Mouse (Mus musculus): ENCODE measurements at regions not wholly inside any gene's neighbourhood (a gene's known extent, or its start where the extent isn't known, plus 50 kb on each side); places are given as distances from the start of the nearest gene placed in this dataset.

DNA sequence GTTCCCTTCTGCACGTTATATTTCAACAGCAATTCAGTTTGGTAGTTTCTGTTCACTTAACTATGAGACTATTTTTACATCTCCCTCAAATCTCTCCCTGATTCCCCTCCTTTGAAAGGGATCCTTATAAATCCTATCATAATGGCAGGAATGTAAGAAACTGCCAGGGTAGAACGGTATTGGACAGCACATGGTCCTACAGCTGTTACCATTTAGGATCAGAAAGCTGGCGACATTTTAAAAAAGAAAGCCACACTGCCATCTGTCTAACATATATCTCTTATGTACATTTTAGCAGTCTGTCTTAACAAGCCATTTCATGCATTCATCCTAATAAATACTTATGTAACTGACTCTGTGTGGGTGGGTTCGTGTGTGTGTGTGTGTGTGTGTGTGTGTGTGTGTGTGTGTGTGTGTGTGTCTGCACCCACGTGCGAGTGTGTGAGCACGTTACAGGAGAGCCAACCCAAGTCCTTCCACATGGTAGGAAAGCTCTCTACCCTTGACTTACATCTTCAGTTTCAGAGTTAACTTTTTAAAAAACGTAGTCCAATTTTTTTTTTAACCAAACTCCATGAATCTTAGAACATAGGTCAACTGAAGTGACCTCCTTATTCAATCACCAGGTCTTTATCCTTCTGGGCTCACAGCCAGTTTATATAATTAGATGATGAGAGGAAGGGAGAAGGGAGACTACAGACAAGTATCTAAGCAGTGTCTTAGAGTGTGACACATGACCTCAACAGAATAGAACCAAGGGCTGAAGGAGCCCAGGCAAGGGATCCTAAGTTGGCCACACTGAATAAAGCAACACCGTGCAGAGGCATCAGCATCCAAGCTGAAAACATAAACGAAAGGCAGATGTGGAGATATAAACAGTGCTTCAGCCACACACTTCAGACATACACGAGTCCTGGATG, 414.5 kb upstream of the Cdh11 start:
- WGBS: 41% methylated on average over 11 of the region's 11 CpGs
- peak; percentile 68 for DNase-seq (ENCODE audit: low spot score)
- no peaks in the 10 kb centered on the region for H3K9me3 ChIP-seq (replicated peaks; ENCODE audit: control insufficient read depth, low read length)

DNA sequence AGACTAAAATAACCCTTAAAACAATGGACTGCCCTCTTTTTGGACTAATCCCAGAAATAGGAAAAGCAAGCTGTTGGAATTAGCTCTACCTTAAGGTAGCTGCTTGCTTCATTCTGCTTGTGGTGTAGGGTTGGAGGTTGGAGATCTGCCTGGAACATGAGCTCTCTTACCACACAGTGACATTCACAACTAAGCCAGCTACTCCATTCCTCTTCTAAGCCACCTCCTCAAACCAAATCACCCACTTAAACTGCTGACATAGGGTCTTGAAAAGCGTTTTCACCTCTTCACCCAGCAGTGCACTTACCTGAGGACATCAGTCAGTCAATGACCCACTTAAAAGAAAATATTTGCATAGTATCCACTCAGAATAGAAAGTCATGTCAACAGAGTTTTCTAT, 418.3 kb upstream of the Cdh11 start:
- Histone ChIP-seq H3K4me2 (ENCODE audit: low read depth, low read length) (no peak overlapping the region), H3K4me3 (ENCODE audit: low read depth, low read length) (no peak overlapping the region), H3K9ac (replicated peaks; ENCODE audit: low read length) (no peak overlapping the region), H3K9me3 (replicated peaks; ENCODE audit: control insufficient read depth, low read length) (no peaks in the 10 kb centered on the region), H3K36me3 (replicated peaks; ENCODE audit: control insufficient read depth, insufficient read depth, low read depth, low read length) (no peaks in the 10 kb centered on the region), H3K4me1 (ENCODE audit: control insufficient read depth, insufficient read depth, low read length) (no peaks in the 10 kb centered on the region), H3K27ac (replicated peaks; ENCODE audit: low read depth, low read length) (no peak overlapping the region), H3K27me3 (ENCODE audit: control insufficient read depth, insufficient read depth, low read length) (no peaks in the 10 kb centered on the region)
- ATAC-seq (replicated peaks; ENCODE audit: insufficient number of reproducible peaks, low FRiP score, low TSS enrichment, low read depth): no peak
- 56% methylated on average over 1 of the region's 1 CpGs for WGBS
- DNase-seq (ENCODE audit: low spot score): no peak

More for the DNA sequence above, 414.5 kb upstream of the Cdh11 start:
- H3K4me2 ChIP-seq (ENCODE audit: low read depth, low read length): no peak overlapping the region
- ATAC-seq (replicated peaks; ENCODE audit: insufficient number of reproducible peaks, low FRiP score, low TSS enrichment, low read depth): peak; percentile 73; the same call in 1 of the 2 replicates
- H3K4me3 ChIP-seq (ENCODE audit: low read depth, low read length): no peak overlapping the region
- no peaks in the 10 kb centered on the region for H3K4me1 ChIP-seq (ENCODE audit: control insufficient read depth, insufficient read depth, low read length)
- H3K36me3 ChIP-seq (replicated peaks; ENCODE audit: control insufficient read depth, insufficient read depth, low read depth, low read length): no peaks in the 10 kb centered on the region
- no peak overlapping the region for H3K9ac ChIP-seq (replicated peaks; ENCODE audit: low read length)
- H3K27ac ChIP-seq (replicated peaks; ENCODE audit: low read depth, low read length): no peak overlapping the region
- H3K27me3 ChIP-seq (ENCODE audit: control insufficient read depth, insufficient read depth, low read length): no peaks in the 10 kb centered on the region

DNA sequence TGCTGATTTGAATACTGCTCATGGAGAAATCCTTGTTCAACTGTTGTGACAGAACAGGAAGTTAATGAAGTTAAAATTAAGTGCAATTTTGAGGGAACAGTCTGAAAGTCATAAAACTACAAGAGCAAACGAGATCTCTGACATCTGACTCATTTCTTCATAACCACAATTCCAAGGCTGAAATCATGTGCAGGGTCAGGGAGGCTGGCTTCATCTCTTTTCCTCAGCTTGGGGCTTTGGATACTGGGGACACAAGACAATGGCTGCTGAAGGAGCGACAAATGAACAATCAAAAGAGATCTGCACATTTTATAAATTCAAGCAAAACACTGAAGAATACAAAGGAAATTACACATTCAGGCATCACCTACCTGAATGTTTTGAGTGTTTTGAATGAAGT, 429.2 kb upstream of the Cdh11 start:
- no peak overlapping the region for H3K4me3 ChIP-seq (ENCODE audit: low read depth, low read length)
- H3K9ac ChIP-seq (replicated peaks; ENCODE audit: low read length): no peak overlapping the region
- DNase-seq (ENCODE audit: low spot score) (no peak), ATAC-seq (replicated peaks; ENCODE audit: insufficient number of reproducible peaks, low FRiP score, low TSS enrichment, low read depth) (no peak)
- H3K36me3 ChIP-seq (replicated peaks; ENCODE audit: control insufficient read depth, insufficient read depth, low read depth, low read length): no peaks in the 10 kb centered on the region
- H3K27ac ChIP-seq (replicated peaks; ENCODE audit: low read depth, low read length): no peak overlapping the region
- H3K4me1 ChIP-seq (ENCODE audit: control insufficient read depth, insufficient read depth, low read length): no peaks in the 10 kb centered on the region
- no peaks in the 10 kb centered on the region for H3K9me3 ChIP-seq (replicated peaks; ENCODE audit: control insufficient read depth, low read length)
- 74% methylated on average over 2 of the region's 2 CpGs for WGBS
- H3K27me3 ChIP-seq (ENCODE audit: control insufficient read depth, insufficient read depth, low read length): no peaks in the 10 kb centered on the region
- no peak overlapping the region for H3K4me2 ChIP-seq (ENCODE audit: low read depth, low read length)

DNA sequence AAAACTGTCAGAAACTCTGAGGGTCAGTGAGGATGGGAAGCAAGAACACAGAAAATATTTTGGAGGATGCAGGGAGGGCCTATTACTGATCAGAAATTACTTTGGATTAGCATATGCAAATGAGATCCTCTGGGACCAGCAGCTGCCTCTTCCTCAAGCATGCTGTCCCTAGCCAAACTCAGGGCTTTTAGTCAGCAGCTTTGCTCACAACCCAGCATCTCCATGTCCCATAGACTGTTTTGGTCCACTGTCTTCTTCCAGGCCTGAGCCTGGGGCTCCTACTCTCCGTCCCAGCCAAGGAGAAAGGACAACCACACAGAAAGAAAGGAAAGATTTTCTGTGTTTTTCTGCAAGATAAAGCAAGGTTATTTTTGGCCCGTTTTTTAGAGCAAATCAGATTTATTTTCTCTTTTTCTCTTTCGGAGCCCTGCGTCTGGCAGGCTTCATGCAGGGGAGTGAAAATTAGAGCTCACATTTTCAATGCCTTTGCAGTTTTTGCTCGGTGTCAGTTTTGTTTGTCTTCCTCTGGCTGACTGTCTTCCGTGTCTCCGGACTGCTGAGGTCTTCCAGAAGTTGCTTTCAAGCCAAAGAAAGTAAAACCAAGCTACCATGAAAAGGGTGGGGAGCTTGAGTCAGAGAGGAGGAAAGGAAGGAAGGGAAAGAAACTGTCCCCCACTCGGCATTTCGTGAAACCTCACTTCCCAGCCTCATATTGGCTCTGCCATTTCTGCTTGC, 445.5 kb upstream of the Cdh11 start:
- ATAC-seq (replicated peaks; ENCODE audit: insufficient number of reproducible peaks, low FRiP score, low TSS enrichment, low read depth) (no peak), DNase-seq (ENCODE audit: low spot score) (no peak)
- Histone ChIP-seq H3K9ac (replicated peaks; ENCODE audit: low read length) (no peak overlapping the region), H3K4me1 (ENCODE audit: control insufficient read depth, insufficient read depth, low read length) (no peaks in the 10 kb centered on the region), H3K4me2 (ENCODE audit: low read depth, low read length) (no peak overlapping the region), H3K9me3 (replicated peaks; ENCODE audit: control insufficient read depth, low read length) (no peaks in the 10 kb centered on the region), H3K4me3 (ENCODE audit: low read depth, low read length) (no peak overlapping the region), H3K27me3 (ENCODE audit: control insufficient read depth, insufficient read depth, low read length) (no peaks in the 10 kb centered on the region), H3K36me3 (replicated peaks; ENCODE audit: control insufficient read depth, insufficient read depth, low read depth, low read length) (no peaks in the 10 kb centered on the region), H3K27ac (replicated peaks; ENCODE audit: low read depth, low read length) (no peak overlapping the region; the same call in 1 of the 2 replicates)
- 55% methylated on average over 9 of the region's 9 CpGs for WGBS

DNA sequence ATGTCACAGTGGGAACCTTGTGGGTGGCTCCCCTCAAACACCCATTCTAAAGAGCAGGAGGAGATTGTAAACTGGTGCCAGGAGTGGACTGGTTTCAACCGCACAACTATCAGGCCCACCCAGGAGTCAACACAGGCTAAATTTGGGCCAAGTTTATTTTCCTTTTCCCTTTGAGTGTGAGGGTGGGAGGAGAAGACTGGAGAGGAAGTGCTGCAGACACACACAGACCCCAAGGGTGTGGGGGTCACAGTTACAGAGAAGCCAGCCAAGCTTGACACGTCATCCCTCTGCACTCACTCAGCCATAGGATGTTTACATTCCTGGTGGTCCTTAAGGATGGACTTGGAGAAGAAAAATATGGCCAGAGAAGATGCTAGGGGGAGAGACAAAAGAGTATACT, 448.9 kb upstream of the Cdh11 start:
- Histone ChIP-seq H3K9ac (replicated peaks; ENCODE audit: low read length) (no peak overlapping the region), H3K27me3 (ENCODE audit: control insufficient read depth, insufficient read depth, low read length) (no peaks in the 10 kb centered on the region), H3K4me2 (ENCODE audit: low read depth, low read length) (no peak overlapping the region), H3K36me3 (replicated peaks; ENCODE audit: control insufficient read depth, insufficient read depth, low read depth, low read length) (no peaks in the 10 kb centered on the region), H3K4me1 (ENCODE audit: control insufficient read depth, insufficient read depth, low read length) (no peaks in the 10 kb centered on the region), H3K4me3 (ENCODE audit: low read depth, low read length) (no peak overlapping the region), H3K27ac (replicated peaks; ENCODE audit: low read depth, low read length) (no peak overlapping the region; the same call in 1 of the 2 replicates), H3K9me3 (replicated peaks; ENCODE audit: control insufficient read depth, low read length) (no peaks in the 10 kb centered on the region)
- 21% methylated on average over 2 of the region's 2 CpGs for WGBS
- DNase-seq (ENCODE audit: low spot score) (peak; percentile 53), ATAC-seq (replicated peaks; ENCODE audit: insufficient number of reproducible peaks, low FRiP score, low TSS enrichment, low read depth) (peak; percentile 75; the same call in 1 of the 2 replicates)

DNA sequence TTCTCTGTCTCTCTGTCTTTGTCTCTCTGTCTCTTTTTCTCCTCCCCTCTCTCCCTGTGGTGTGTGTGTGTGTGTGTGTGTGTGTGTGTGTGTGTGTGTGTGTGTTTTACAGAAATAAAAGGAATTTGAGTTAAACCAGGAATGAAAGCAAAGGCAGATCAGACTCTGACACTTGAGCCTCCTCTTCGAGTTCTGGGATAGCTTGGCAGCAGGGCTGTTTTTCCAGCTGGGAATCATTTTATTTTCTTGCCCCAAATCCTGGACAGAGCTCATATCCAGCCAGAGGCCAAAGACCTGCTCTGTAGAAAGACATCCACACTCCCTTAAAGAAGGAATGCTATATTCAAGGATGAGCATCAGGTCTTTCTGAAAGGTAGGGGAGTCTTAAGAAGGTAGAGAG, 450.2 kb upstream of the Cdh11 start:
- Histone ChIP-seq H3K9ac (replicated peaks; ENCODE audit: low read length) (no peak overlapping the region), H3K27me3 (ENCODE audit: control insufficient read depth, insufficient read depth, low read length) (no peaks in the 10 kb centered on the region), H3K9me3 (replicated peaks; ENCODE audit: control insufficient read depth, low read length) (no peaks in the 10 kb centered on the region), H3K27ac (replicated peaks; ENCODE audit: low read depth, low read length) (no peak overlapping the region), H3K36me3 (replicated peaks; ENCODE audit: control insufficient read depth, insufficient read depth, low read depth, low read length) (no peaks in the 10 kb centered on the region), H3K4me3 (ENCODE audit: low read depth, low read length) (no peak overlapping the region), H3K4me1 (ENCODE audit: control insufficient read depth, insufficient read depth, low read length) (no peaks in the 10 kb centered on the region), H3K4me2 (ENCODE audit: low read depth, low read length) (no peak overlapping the region)
- DNase-seq (ENCODE audit: low spot score): peak; percentile 82
- whole genome bisulfite sequencing: 16% methylated on average over 1 of the region's 1 CpGs
- no peak; the same call in 1 of the 2 replicates for ATAC-seq (replicated peaks; ENCODE audit: insufficient number of reproducible peaks, low FRiP score, low TSS enrichment, low read depth)

DNA sequence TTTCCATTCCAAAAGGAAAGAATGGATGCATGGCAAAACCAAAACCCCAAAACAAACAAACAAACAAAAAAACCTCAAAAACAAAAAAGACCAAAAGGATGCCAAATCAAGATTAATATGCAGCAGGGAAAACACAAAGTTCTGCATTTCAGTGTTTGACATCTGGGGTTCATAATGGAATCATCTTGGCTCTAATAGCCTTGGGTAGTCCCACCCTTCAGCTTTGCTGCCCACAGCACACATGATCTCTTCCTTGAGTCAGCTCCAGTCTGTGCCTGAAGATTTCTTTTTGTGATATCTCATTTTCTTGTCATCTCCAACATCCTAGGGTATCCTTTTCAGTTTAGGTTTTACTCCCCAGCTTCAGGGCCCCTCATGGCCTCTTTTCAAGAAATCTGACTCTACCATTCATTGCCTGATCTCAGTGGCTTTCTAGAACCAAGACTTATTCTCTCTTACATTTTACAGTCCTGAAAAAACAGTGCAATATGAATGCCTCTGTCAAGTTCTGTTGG, 453.1 kb upstream of the Cdh11 start:
- Histone ChIP-seq H3K36me3 (replicated peaks; ENCODE audit: control insufficient read depth, insufficient read depth, low read depth, low read length) (no peaks in the 10 kb centered on the region), H3K4me2 (ENCODE audit: low read depth, low read length) (no peak overlapping the region), H3K4me3 (ENCODE audit: low read depth, low read length) (no peak overlapping the region), H3K9me3 (replicated peaks; ENCODE audit: control insufficient read depth, low read length) (no peaks in the 10 kb centered on the region), H3K4me1 (ENCODE audit: control insufficient read depth, insufficient read depth, low read length) (no peaks in the 10 kb centered on the region), H3K9ac (replicated peaks; ENCODE audit: low read length) (no peak overlapping the region), H3K27ac (replicated peaks; ENCODE audit: low read depth, low read length) (no peak overlapping the region), H3K27me3 (ENCODE audit: control insufficient read depth, insufficient read depth, low read length) (no peaks in the 10 kb centered on the region)
- DNase-seq (ENCODE audit: low spot score): no peak
- ATAC-seq (replicated peaks; ENCODE audit: insufficient number of reproducible peaks, low FRiP score, low TSS enrichment, low read depth): no peak

DNA sequence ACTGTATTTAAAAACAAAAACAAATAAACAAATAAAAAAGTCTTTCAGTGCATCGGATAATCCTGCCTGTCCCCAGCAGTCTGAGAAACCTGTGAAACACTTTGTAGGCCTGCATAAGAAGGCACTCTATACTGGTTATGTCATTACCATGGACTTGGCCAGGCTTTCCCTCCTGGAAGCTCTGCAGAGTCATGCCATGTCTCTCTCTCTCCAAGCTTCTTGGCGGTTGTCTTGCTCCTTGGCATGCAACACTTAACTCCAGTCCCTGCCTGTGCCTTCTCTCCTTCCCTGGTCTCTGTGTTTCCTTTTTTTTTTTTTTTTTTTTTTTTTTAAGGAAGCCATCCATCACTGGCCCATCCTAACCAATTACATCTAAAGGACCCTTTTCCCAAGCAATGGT, 458.7 kb upstream of the Cdh11 start:
- WGBS: 70% methylated on average over 2 of the region's 2 CpGs
- Histone ChIP-seq H3K4me1 (ENCODE audit: control insufficient read depth, insufficient read depth, low read length) (no peaks in the 10 kb centered on the region), H3K4me2 (ENCODE audit: low read depth, low read length) (no peak overlapping the region), H3K9me3 (replicated peaks; ENCODE audit: control insufficient read depth, low read length) (no peaks in the 10 kb centered on the region), H3K36me3 (replicated peaks; ENCODE audit: control insufficient read depth, insufficient read depth, low read depth, low read length) (no peaks in the 10 kb centered on the region), H3K4me3 (ENCODE audit: low read depth, low read length) (no peak overlapping the region), H3K27ac (replicated peaks; ENCODE audit: low read depth, low read length) (no peak overlapping the region), H3K9ac (replicated peaks; ENCODE audit: low read length) (no peak overlapping the region), H3K27me3 (ENCODE audit: control insufficient read depth, insufficient read depth, low read length) (no peaks in the 10 kb centered on the region)
- ATAC-seq (replicated peaks; ENCODE audit: insufficient number of reproducible peaks, low FRiP score, low TSS enrichment, low read depth) (no peak), DNase-seq (ENCODE audit: low spot score) (no peak)

All from embryonic facial prominence, embryonic 11.5 days (tissue).